Mouse (Mus musculus) spleen, adult 2 months (tissue): Measurements from ENCODE around the gene Rac3.

Source experiments
- CTCF ChIP-seq: fragments of 200-500 bp; IDR thresholded peaks from 2 replicates; pipeline ENCODE4 v1.5.1; 2011; ENCODE audit warnings: mild to moderate bottlenecking, inconsistent platforms; ENCODE audit not compliant: insufficient read depth, insufficient read length, insufficient replicate concordance; ENCODE audit errors: extremely low read depth
- POLR2A ChIP-seq: fragments of 200-500 bp; IDR thresholded peaks from 2 replicates; pipeline ENCODE4 v1.6.1; 2011; ENCODE audit warnings: low read depth, low read length, inconsistent platforms

- TF ChIP-seq CTCF: peak; percentile 44; the same call in 1 of the 2 replicates
- no peak for TF ChIP-seq POLR2A
These were observed 28.2 kb downstream of the Rac3 start for GRCm38 (mm10) chr11:120749430-120749829.
